Mouse (Mus musculus): ENCODE data around the gene Wbp11.

- no peak for TF ChIP-seq CTCF (IDR thresholded peaks at IDR 0.05; ENCODE audit: extremely low read depth, insufficient read length, insufficient replicate concordance, low read depth, low read length)
- TF ChIP-seq POLR2A (IDR thresholded peaks at IDR 0.05; ENCODE audit: low read depth, low read length), result no peak
Measured at GRCm38 (mm10) chr6:136816826-136817225, 11.2 kb downstream of the Wbp11 start.

All from small intestine, adult 2 months (tissue).